Mouse (Mus musculus) embryo, embryonic 10 days (tissue): Measurements from ENCODE around the gene Ak2.

Source experiments
- DNase-seq: peaks from one replicate; pipeline ENCODE4 v3.0.0-alpha.2; 2015; ENCODE audit warnings: low spot score

Ak2 gene

GRCm38 (mm10) chr4:128974677-128975076, 17.1 kb upstream of the Ak2 start:
- no peak for DNase-seq

- no peak for DNase-seq
Measured at GRCm38 (mm10) chr4:128976577-128976976, 15.2 kb upstream of the Ak2 start.

- no peak for DNase-seq
Measured at GRCm38 (mm10) chr4:128977217-128977616, 14.5 kb upstream of the Ak2 start.

GRCm38 (mm10) chr4:128978634-128979033, 13.1 kb upstream of the Ak2 start:
- DNase-seq, result no peak

DNA sequence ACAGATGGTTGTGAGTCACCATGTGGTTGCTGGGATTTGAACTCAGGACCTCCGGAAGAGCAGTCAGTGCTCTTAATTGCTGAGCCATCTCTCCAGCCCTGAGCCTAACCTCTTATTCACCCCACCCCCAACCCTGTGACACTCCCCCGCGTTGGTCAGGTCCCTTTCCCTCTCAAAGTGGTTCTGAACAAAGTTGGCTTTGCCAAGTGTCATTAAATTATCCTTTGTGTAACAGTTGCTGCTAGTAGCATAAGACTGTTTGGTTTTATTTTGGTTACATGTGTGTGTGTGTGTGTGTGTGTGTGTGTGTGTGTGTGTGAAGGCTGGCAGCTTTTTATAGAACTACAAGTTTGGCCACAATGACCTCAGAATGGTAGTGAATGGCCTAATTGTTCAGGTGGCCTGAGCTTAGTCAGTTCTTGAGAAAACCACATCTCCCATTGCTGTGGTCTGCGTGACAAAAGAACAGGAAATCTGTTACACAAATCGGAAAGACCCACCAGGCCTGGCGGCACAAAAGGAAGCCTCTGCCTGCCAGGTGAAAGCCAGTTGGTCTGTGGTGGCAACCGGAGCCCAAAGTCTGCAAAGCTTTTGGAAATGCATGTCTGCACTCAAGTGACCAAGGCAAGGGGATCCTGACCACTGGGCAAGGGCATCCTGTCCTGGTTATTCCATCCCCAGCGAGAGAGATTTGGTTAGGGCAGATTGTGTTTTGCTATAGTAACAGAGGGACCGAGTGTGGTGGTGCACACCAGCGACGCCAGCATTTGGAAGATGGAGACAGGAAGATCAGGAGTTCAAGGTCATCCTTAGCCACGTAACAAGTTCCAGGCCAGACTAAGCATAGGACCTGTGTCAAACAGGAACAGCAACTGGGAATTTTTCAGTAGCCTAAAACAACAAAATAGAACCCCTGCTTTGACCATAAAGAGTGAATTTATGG, 10.6 kb upstream of the Ak2 start:
- no peak for DNase-seq

GRCm38 (mm10) chr4:128981833-128982180, 10.0 kb upstream of the Ak2 start:
- DNase-seq, result no peak

- DNase-seq, result no peak
Measured at GRCm38 (mm10) chr4:128983151-128983550, 8.6 kb upstream of the Ak2 start.

DNA sequence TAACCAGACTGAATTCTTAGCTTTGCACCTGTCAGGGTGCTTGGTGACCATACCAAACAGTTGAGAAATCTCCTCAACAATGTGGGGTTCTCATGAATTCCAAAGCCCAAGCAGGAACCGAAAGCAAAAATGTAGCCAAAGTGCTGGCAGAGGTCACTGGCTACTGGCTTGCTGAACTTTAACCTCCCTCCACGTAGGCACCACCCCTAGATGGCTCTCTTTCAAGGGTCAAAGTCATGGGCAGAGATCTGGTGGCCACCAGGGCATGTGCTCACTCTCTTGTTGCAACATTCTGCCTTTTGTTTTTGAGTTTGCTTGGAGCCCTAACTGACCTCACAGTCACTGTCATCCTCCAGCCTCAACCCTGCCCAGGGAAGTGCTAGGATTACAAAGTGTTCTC, 8.1 kb upstream of the Ak2 start:
- no peak for DNase-seq

GRCm38 (mm10) chr4:128984600-128984999, 7.2 kb upstream of the Ak2 start:
- DNase-seq, result no peak

DNA sequence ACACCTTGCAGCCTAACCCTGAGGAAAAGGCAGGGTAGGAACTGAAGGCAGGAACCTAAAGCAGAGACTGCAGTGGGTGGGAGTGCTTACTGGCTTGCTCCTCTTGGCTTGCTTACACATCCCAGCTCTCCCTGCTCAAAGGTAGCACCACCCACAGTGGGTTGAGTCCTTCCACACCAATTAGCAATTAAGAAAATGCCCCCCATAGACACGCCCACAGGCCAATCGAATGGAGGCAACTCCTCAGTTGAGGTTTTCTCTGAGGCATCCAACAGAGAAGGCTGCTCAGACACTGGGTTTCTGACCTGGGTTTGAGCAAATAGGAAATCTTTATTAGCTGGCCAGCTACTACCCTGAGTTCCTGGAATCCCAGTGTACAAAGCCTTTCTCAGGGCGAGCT, 2.8 kb upstream of the Ak2 start:
- no peak for DNase-seq

GRCm38 (mm10) chr4:128989678-128990077, 2.1 kb upstream of the Ak2 start:
- no peak for DNase-seq

GRCm38 (mm10) chr4:128992176-128992575, 418 bp downstream of the Ak2 start:
- DNase-seq, result no peak

DNA sequence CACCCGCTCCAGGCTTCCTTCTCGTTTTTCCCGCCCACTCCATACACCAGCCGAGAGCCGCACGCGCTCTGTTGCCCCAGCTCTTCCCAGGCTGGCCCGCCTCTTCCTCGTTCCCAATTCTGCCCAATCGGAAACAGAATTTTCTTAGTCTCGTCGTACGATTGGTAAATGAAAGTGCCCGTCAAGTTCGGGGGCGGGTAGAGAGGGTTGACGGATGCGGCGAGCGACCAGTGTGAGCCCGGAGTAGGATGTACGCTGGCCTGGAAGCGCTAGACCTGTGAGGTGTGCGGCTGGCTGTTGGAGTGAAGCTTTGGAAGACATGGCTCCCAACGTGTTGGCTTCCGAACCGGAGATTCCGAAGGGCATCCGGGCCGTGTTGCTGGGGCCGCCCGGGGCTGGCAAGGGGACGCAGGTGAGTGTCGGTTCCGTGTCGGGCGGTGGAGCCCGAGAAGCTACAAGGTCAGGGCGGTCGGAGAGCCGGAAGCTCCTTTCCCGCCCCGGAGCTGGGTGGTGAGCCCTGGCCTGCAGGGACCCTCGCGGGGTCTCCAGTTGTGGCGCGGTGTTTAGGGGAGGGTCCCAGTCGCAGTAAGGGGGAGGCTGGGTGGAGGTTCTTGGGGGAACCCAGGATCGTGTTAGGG, 1.4 kb downstream of the Ak2 start:
- peak; percentile 98 for DNase-seq

DNA sequence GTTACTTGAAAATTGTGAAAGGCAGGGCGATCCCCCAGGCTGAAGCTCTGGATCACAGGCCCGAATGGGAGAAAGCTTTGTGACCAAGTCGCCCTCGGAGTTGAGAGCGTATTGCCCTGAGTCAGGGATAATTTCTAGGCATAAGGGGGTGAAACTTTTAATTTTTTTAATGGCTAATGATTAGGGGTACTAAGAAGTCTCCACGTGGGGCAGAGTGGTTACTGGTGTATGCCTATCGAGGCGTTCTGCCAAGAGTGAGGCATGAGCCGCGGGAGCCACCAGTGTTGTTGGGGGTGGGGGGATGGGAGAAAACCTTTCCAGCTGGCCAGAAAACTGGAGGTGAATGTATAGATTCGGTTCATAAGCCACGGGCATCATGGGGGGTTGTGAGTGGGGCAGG, 1.9 kb downstream of the Ak2 start:
- peak; percentile 25 for DNase-seq

DNA sequence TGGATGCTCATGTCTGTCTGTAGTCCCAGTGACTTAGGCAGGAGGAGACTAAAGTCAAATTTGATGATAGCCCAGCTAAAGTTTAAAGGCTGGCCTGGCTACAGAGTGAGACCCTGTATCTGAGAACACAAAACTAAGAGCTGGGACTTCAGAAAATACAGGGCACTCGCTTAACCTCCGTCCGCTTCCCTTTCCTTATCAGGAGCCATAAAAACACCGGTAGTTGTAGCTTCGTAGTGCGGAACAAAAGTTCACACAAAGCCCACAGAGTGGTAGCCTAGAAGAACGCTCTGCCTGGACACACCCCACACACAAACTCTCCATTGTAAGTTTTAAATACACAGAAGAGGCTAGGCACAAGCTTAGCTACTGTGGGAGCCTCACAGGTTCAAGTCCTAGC, 3.5 kb downstream of the Ak2 start:
- no peak for DNase-seq

- no peak for DNase-seq
Measured at GRCm38 (mm10) chr4:128997258-128997657, 5.5 kb downstream of the Ak2 start.

- no peak for DNase-seq
Measured at GRCm38 (mm10) chr4:128998401-128998800, 6.6 kb downstream of the Ak2 start.

GRCm38 (mm10) chr4:129000786-129001185, 9.0 kb downstream of the Ak2 start:
- no peak for DNase-seq

DNA sequence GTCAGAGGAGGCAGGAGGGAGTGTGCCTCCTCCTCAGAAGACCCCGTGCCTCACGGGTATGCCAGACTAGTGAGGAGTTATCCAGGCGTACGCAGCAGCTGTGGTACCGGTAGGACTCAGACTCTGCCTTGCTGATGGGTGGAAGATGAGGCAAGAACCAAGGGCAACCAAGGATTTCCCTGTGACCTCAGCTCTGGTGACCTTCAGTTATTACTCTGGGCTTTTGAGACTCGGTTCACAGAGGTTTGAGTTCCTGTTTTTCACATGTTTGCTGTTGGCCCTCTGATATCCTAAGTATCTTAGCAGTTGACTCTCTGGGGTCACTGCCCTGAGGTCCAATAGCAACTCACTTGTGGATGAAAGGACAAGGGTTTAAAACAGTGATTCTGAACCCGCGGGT, 12.0 kb downstream of the Ak2 start:
- DNase-seq, result no peak

- no peak for DNase-seq
Measured at GRCm38 (mm10) chr4:129008006-129008519, 16.3 kb downstream of the Ak2 start.

DNA sequence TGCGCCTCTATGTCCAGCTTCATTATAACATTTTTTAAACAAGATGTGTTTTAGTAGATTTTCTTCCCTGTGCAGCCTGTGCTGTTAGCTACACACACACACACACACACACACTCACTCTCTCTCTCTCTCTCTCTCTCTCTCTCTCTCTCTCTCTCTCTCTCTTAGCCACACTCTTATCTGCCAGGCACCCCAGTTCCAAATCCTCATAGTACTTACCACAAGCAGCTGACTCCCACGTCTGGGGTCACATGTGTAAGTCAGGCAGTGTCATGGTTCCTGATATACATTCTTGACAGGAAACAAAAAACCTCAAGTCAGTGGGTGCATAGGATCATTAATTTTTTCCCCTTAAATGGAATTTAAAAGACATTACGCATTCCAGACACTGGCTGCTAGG, 16.9 kb downstream of the Ak2 start:
- DNase-seq, result no peak

DNA sequence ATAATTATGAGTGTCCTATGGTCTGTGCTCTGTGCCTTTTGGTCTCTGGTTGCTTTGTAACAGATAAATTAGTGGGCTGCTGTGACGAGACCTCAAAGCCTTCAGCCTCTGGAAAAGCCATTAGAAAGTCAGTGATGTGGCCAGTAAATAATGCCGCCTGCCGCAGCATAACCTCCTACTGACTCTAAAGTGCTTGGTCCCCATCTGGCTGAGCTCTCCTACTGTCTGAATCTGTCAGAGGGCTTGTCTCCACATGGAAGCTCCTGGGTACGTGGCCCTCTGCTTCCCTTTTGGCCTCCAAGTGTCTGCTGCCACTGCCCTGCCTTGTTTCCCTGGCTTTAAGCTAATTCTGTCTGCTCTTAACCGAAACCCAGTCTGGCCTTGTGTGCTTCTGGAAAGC, 17.8 kb downstream of the Ak2 start:
- DNase-seq, result peak; percentile 22

DNA sequence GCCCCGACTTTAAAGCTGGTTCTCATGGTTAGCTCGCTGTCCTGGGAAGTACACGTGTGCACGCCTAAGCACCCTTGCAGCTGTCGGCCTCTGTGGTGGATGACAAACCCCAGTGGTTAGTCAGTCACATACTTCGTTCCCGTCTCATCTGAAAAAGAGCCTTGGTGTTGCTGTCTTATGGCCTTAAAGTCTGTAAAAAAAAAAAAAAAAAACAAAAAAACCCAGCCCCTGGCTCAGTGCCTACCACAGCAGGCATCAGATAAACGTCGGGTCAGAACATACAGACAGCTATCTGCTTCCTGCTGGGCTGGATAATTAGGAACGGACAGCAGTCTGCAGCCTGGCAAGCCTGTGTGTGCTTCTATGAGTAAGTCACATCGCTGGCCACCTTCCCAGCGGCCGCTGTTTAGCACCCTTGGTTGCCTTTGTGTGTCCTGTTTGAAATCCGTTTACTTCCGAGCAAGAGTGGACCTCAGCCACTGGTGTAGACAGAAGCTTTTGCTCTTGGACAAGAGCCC, 19.9 kb downstream of the Ak2 start:
- DNase-seq, result no peak
